Mouse (Mus musculus) layer of hippocampus, adult 9-11 months (tissue): ENCODE results near the gene Vmn1r170.
"Not testable (repeated sequence)": the region's sequence is repeated elsewhere in the genome, so short reads cannot be mapped to it uniquely, and the experiment has no call there.

Source experiments
- DNase-seq: peaks from one replicate; pipeline ENCODE4 v3.0.0; 2022

Vmn1r170 gene

GRCm38 (mm10) chr7:23605875-23606274 is at the start of gene Vmn1r170:
Gene Vmn1r170 (plus strand): TSS chr7:23606175.
- DNase-seq = not testable (repeated sequence)

- DNase-seq = not testable (repeated sequence)
These were observed 30.7 kb upstream of the Vmn1r170 start, which contains the start of gene Vmn1r169 for GRCm38 (mm10) chr7:23575226-23575625. Gene Vmn1r169 (plus strand): TSS chr7:23575526.

GRCm38 (mm10) chr7:23630422-23630821 is 24.4 kb downstream of the Vmn1r170 start, which contains the start of gene Vmn1r171:
Gene Vmn1r171 (plus strand): TSS chr7:23630722.
- no peak for DNase-seq
